Mouse (Mus musculus): ENCODE data around the gene Katnal1.

DNA sequence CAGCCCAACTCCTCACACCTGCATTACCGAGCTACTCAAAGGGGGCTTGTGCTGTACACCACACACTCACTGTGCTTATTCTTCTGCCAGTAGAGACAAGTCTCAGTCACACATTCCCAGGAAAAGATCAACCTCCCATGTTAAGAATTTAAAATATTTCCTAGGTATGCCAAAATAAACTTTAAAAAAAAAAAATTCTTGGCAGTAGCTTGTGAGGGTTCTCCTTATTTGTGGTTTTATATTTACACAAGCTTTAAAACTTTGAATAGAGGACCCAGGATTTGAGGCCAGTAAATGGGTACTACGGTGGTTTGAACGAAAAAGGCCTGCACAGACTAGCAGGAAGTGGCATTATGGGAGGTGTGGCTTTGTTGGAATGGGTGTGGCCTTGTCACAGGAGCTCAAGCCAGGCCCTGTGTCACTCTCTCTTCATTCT is 7.4 kb upstream of the Katnal1 start:
- no peak for TF ChIP-seq CTCF (IDR thresholded peaks at IDR 0.05; ENCODE audit: borderline replicate concordance, control insufficient read depth, extremely low read depth, insufficient read depth, low read length, poor library complexity)
- TF ChIP-seq POLR2A (IDR thresholded peaks at IDR 0.05; ENCODE audit: control insufficient read depth, extremely low read depth, insufficient read depth, low read length, poor library complexity): no peak
